Mouse (Mus musculus): ENCODE results near the gene C8g. TPM values are rescaled to one million over a fixed set of nuclear protein-coding genes. Genes with fewer than 3 reads are reported as not detected.

Gene C8g
- 1 to 10 TPM; 1.0 to 1.3 TPM for total RNA-seq (2023)

GRCm38 (mm10) chr2:25501593-25502486 is at the start of gene C8g:
TSS of gene C8g (minus strand) at chr2:25501719.

GRCm38 (mm10) chr2:25546811-25547491 is 45.4 kb upstream of the C8g start, which contains the start of gene Traf2:
TSS of gene Traf2 (minus strand) at chr2:25546940.

GRCm38 (mm10) chr2:25500576-25501405 is 728 bp downstream of the C8g start, which contains the start of gene Fbxw5:
TSS of gene Fbxw5 (plus strand) at chr2:25500750.

GRCm38 (mm10) chr2:25493476-25493961 is 8.0 kb downstream of the C8g start, which contains the start of gene Lcn12:
TSS of gene Lcn12 (minus strand) at chr2:25493911.

GRCm38 (mm10) chr2:25469969-25470368 is 31.6 kb downstream of the C8g start, which contains the start of gene Ptgds:
TSS of gene Ptgds (minus strand) at chr2:25470046.

GRCm38 (mm10) chr2:25460551-25461309 is 40.8 kb downstream of the C8g start, which contains the start of gene Paxx:
TSS of gene Paxx (minus strand) at chr2:25461094.

GRCm38 (mm10) chr2:25456205-25456953 is 45.1 kb downstream of the C8g start, which contains the start of gene Clic3:
TSS of gene Clic3 (plus strand) at chr2:25456838.

Other genes starting within 250 kb of the C8g start
- 10 to 100 TPM; 16.7 to 17.9 TPM for gene Tmem203, start 246.3 kb downstream of the C8g start, total RNA-seq (2023)
- 10 to 100 TPM; 15.9 to 22.1 TPM for gene Tprn, start 239.1 kb downstream of the C8g start, total RNA-seq (2023)
- gene Ssna1, start 229.3 kb downstream of the C8g start, total RNA-seq (2023), result 10 to 100 TPM; 43.8 to 45.5 TPM
- 100 to 1,000 TPM; 108 to 110 TPM for gene Anapc2, start 229.2 kb downstream of the C8g start, total RNA-seq (2023)
- not detected for gene Tmem210, start 213.6 kb downstream of the C8g start, total RNA-seq (2023)
- not detected for gene Lrrc26, start 211.8 kb downstream of the C8g start, total RNA-seq (2023)
- not detected for gene Grin1, start 182.5 kb downstream of the C8g start, total RNA-seq (2023)
- gene Man1b1, start 169.4 kb downstream of the C8g start, total RNA-seq (2023), result 10 to 100 TPM; 46.4 to 46.6 TPM
- gene Dpp7, start 145.4 kb downstream of the C8g start, total RNA-seq (2023), result 10 to 100 TPM; 10.7 to 22.7 TPM
- 10 to 100 TPM in 1 of 2 experiments, 1 to 10 TPM in 1; 8.9 to 12.4 TPM for gene Uap1l1, start 136.0 kb downstream of the C8g start, total RNA-seq (2023)
- 1 to 10 TPM in 1 of 2 experiments, under 1 TPM in 1; 0.39 to 2.7 TPM for gene Sapcd2, start 129.4 kb downstream of the C8g start, total RNA-seq (2023)
- gene Entpd2, start 105.8 kb downstream of the C8g start, total RNA-seq (2023), result not detected
- gene Npdc1, start 102.4 kb downstream of the C8g start, total RNA-seq (2023), result 1 to 10 TPM; 3.3 to 3.8 TPM
- gene Fut7, start 78.5 kb downstream of the C8g start, total RNA-seq (2023), result under 1 TPM; 0.39 to 0.73 TPM
- 10 to 100 TPM; 82.9 to 83.2 TPM for gene Abca2, start 73.0 kb downstream of the C8g start, total RNA-seq (2023)
- 1 to 10 TPM in 1 of 2 experiments, not detected in 1; 1.4 TPM for gene Clic3, start 44.9 kb downstream of the C8g start, total RNA-seq (2023)
- 10 to 100 TPM; 71.5 to 79.3 TPM for gene Paxx, start 40.6 kb downstream of the C8g start, total RNA-seq (2023)
- not detected for gene Ptgds, start 31.7 kb downstream of the C8g start, total RNA-seq (2023)
- gene Lcn12, start 7.8 kb downstream of the C8g start, total RNA-seq (2023), result not detected
- gene Fbxw5, start 969 bp downstream of the C8g start, total RNA-seq (2023), result 10 to 100 TPM; 51.3 to 54.9 TPM
- gene Traf2, start 45.2 kb upstream of the C8g start, total RNA-seq (2023), result 10 to 100 TPM; 45.3 to 55.1 TPM
- gene Edf1, start 56.1 kb upstream of the C8g start, total RNA-seq (2023), result 100 to 1,000 TPM; 121 to 134 TPM
- 1 to 10 TPM; 2.2 to 4.3 TPM for gene Mamdc4, start 73.1 kb upstream of the C8g start, total RNA-seq (2023)
- 10 to 100 TPM; 22.0 to 26.5 TPM for gene Phpt1, start 73.5 kb upstream of the C8g start, total RNA-seq (2023)
- gene Ajm1, start 80.0 kb upstream of the C8g start, total RNA-seq (2023), result 1 to 10 TPM in 1 of 2 experiments, under 1 TPM in 1; 0.76 to 2.1 TPM
- 100 to 1,000 TPM; 121 to 124 TPM for gene Rabl6, start 106.8 kb upstream of the C8g start, total RNA-seq (2023)
- gene Ccdc183, start 116.0 kb upstream of the C8g start, total RNA-seq (2023), result not detected
- gene Tmem141, start 120.3 kb upstream of the C8g start, total RNA-seq (2023), result 1 to 10 TPM in 1 of 2 experiments, not detected in 1; 1.0 TPM
- 1 to 10 TPM; 4.1 to 6.8 TPM for gene Fcna, start 126.3 kb upstream of the C8g start, total RNA-seq (2023)
- not detected for gene Lcn8, start 151.4 kb upstream of the C8g start, total RNA-seq (2023)
- not detected for gene Lcn5, start 156.2 kb upstream of the C8g start, total RNA-seq (2023)
- gene Lcn6, start 175.1 kb upstream of the C8g start, total RNA-seq (2023), result not detected
- not detected for gene Lcn10, start 181.0 kb upstream of the C8g start, total RNA-seq (2023)
- not detected for gene Obp2a, start 198.3 kb upstream of the C8g start, total RNA-seq (2023)
- gene Bmyc, start 205.0 kb upstream of the C8g start, total RNA-seq (2023), result 10 to 100 TPM; 16.3 to 18.4 TPM
- not detected for gene Obp2b, start 235.3 kb upstream of the C8g start, total RNA-seq (2023)